Mouse (Mus musculus): Measurements from ENCODE around the gene Sort1.
A peak's percentile ranks its signal among the peaks of the same experiment; 100 is the strongest.

Gene Sort1

DNA sequence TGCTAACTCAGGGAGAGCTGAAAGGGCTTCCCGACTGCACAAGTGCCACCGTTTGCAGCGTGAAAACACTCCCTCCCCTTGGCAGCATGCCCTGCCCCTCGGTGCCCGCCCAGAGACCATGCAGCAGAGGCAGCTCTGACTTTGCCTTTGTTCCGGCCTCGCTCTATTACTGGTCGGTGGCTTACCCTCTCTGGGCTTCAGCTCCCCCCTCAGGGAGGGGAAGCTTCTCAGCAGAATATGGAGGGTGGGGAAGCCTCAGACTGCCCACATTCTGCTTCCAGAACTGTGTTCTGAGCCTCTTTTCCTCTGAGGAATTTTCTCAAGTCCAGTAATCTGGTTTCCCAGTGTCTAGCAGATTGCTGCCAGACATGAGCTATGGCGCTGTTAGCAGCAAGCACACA is 44.6 kb downstream of the Sort1 start:
- peak; percentile 73 for DNase-seq

DNA sequence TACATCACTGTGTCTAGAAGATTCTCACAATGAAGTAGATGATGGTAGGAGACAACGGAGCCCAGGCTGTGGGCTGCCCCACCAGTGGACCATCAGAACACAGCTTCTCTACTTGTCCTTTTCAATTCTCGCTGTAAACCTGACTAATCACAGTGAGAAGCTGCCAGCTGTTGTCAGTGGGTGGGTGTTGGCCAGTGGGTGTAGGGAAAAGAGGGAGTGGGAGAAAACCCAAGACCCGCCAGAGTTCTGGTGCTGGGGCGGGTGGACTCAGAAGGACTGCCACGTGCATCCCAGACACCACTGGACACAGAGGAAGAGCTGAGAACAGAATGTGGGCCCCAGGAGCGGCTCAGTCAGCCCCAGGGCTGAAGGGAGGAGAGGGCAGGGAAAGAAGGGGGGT is 46.9 kb downstream of the Sort1 start:
- no peak for DNase-seq

DNA sequence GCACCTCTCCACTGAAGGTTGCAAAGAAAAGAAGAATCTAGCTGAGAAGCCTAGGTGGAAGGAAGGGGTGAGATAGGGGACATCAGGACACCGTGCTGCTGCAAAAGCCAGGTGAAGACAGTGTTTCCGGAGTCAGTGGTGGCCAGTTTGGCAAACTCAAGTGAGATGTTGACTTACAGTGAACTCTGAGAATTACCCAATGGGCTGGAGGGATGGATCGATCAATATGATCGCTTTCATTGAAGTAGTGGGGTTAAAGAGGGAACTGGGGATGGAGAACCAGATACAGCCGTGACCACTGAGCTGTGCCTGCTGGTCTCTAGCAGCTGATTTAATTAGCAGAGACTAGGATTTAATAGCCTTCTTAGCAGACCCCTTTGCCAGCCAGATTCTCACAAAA is 53.0 kb downstream of the Sort1 start:
- no peak for DNase-seq

DNA sequence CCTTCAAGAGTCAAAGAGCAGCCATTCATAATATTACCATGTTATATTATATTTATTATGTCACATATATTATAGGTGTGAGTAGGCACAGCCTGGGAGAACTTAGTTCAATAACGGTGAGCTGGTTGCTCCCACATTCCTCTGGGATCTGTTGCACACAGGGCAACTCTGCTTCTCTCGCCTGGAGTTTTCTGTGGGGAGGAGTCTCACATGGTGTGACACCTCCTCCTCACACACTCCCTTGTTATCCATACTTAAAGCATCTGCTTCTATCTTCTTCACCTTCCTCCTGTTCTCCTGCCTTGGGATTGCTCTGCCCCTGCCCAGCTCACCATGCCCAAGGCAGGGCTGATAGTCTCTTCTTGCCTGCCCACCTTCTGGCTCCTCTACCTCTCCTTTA is 57.2 kb downstream of the Sort1 start:
- DNase-seq: no peak

DNA sequence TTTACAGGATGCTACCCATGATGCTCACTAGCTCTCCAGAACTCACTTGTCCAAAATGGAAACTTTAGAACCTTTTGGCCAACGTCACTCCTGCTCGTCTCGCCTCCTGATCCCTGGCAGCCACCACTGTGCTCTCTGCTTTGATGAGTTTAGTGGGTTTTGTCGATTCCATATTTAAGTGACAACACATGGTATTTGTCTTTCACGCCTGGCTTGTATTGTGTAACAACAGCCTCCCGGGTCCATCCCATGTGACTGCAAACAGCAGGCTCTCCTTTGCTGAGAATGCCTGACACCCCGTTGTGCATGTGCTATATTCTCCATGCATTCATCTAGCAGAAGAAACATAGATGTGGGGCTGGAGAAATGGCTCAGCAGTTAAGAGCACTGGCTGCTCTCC is 58.3 kb downstream of the Sort1 start:
- DNase-seq: no peak

DNA sequence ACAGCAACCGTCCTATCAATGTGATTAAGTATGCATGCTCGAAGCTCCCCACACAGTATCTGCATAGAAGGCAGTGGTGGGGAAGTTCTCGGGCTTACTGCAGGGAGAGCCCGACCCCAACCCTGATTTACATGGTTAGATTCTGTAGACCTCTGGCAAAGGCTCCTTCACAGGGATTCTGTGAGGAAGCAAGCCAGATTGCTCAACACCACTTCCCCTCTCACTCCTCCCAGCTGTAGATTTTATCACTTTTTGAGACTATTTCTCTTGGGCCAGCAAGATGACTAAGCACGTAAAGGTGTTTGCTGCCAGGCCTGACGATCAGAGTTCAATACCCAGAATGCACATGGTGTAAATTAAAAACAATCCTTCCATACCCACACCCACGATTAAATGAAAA is 62.0 kb downstream of the Sort1 start:
- no peak for DNase-seq

DNA sequence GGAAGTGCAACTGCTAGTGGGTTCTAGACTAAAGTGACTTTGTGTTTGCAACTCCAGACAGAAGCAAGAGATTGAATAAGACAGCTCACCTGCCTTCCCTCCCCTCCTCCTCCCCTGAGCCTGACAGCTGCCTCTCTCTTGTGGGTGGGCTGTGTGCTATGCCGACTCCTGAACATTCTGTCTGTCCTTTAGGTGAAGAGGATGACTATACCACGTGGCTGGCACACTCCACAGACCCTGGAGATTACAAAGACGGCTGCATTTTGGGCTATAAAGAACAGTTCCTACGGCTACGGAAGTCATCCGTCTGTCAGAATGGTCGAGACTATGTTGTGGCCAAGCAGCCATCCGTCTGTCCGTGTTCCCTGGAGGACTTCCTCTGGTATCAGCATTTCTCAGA is 64.5 kb downstream of the Sort1 start:
- no peak for DNase-seq

DNA sequence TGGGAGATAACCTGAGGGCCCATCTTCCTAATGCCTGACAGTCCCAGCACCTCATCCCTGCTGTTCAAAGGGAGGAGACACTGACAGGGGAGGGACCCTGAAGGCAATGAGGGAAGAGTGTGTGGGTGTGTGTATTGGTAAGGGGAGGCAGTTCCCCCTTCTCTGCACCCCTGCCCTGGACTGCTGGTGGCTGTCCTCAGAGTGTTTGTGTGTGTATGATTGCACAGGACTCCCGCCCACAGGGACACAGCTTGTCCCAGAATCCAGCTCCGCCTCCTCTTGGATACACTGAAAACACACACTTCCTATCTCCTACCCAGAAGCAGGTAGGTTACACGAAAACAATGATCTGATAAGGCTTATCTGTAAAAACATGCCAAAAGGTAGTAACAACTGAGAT is 71.4 kb downstream of the Sort1 start:
- DNase-seq: no peak

DNA sequence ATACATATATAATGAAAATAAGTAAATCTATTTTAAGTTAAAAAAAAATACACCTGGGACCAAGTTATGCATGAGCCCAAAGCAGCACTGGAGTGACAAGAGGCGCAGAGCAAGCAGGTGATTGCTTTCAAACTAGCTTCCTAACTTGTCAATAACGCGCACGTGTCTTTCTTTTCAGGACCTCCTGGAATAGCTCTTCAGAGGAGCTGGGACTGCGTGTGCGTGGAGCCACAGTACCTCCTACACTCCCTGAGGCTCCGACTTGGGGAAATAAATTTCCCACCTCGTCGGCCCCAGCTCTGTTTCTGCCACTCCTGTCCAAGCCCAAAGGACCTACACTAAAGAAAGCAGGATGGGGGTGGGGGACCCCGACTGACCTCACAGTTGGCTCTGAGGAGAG is 73.2 kb downstream of the Sort1 start:
- DNase-seq: no peak

DNA sequence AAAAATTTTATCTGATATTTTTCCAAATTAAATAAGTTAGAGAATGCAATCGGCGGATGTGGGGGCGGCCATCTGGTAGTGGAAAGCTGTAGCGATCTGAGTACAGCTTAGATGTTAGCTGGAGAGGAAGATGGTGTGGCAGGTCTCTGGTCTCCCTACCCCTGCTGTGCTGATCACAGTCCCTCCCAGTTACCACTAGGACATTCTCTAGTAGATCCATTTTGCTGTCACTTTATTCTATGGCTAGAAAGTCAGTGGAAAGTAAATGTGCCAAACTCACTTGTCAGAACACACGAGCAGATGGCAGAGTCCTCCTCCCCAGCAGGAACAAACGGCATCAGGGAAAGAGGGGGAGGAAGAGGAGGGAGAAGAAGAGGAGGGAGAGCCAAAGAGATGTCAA is 74.6 kb downstream of the Sort1 start:
- no peak for DNase-seq

DNA sequence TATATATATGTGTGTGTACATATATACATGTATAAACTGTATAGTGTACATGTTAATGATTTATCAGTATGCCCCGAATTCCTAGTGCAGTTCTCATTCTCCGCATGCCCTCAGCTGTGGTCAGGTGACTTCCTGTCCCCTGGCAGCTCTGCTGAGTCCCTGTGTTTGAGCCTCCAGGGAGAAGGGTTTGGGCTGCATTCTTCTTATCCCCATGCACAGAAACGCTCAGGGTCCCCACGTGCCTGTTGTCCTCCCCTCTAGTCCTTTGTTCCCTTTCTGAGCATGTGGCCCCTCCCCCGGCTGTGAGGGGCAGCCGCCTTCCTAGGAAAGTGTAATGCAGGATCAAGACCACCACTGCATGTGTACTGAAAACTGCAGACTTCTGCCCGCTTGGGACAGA is 77.0 kb downstream of the Sort1 start:
- no peak for DNase-seq

DNA sequence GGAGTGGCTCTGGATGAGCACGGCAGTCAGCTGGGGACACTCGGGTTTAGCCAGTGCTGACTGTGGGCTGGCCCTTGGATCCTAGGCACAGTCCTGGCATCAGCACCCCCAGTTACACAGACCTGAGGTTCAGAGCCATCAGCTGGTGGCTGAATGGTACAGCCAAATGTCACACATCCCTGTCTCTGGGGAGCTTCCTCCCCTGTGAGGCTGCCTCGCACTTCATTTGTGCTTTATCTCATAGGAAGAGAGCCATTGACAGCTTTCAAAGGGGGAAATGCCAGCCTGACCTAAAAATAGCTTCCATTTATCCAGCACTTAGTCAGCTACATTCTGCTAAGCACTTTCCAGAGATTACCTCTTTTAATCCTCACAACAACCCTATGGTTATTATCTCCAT is 79.7 kb downstream of the Sort1 start:
- no peak for DNase-seq

DNA sequence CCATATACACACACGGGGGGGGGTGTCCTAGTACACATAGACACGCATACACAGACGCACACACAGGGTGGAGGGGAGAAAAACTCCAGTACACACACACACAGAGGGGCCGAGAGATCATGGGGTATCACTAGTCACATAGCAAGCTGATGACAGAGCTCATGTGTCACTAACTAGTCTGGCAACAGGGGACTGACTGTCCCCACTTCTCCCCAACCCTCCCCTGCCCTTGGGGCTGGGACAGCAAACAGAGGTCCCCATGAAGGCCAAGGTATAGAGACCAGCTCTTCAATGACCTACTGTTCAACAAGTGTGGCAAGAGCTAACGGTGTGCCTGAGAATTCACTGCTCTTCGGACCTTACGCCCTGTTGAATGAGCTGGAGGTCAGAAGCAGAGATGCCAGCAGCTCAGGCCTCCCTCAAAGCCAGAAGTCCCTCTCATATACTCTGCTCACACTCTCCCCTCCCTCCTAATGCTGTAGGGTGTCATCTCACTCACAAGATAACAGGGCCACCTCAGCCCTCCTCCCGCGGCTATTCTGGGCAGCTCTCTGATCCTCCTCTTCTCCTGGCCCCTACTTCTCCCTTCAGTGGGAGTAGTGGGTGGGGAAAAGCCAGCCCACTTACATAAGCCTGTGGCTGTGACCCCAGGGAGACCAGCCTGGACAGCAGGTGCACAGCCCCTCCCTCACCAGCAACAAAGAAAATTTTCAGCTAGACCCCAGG is 80.6 kb downstream of the Sort1 start, which contains the start of gene Mybphl:
TSS of gene Mybphl (plus strand) at position 642 of the 726 bp plus-strand sequence.
- DNase-seq: no peak

DNA sequence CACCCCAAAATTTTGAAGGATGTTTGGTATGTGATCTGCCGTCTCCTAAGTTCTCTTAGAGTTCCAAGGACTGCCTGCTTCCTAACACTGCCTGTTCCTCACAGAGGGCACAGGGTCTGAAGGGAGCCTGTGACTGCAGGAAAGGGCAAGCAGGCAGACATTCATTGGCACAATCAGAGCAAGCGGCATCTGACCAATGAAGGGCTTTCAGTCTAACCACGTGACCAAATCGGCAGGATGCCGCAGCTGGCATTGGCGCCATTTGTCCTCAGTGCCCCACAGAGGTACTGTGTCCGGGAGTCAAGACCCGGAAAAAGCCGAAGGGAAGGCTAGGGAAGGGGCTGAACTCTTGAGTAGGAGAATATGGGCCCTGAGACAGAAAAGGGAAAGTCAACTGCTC is 83.3 kb downstream of the Sort1 start:
- DNase-seq: no peak

DNA sequence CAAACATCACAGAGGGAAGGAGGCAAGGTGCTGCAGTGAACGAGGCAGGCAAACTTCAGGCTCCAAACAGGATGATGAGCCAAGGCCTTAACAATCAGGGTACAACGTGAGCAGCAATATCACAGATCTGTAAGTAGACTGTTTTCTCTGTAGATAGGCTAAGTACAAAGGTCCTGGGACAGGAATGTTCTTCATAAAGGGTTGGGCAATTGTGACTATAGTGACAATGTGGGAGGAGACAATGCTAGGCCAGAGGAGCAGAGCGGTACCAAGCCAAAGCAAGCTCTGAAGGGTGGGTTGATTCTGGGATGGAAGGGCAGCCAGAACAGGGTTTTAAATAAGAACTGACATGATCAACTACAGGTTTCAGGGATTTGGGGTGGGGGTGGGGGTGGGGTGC is 83.9 kb downstream of the Sort1 start:
- DNase-seq: no peak

DNA sequence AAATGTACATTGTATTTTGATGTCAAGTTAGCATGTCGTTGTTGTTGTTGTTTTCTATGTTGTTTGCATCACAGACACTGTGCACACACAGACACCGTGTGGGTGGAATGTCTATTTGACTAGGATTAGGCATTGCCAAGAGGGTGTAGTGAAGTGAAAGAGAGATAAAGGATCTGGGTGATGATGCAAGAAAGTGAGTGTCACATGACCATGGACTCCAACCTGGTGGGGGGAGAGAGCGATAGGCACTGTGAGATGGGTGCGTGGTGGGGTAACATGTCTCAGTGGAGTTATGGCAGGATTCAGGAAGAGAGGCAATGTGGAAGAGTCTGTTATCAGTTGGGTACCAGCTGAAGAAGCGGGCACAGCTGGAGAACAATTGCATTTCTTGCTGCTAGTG is 84.8 kb downstream of the Sort1 start:
- no peak for DNase-seq

DNA sequence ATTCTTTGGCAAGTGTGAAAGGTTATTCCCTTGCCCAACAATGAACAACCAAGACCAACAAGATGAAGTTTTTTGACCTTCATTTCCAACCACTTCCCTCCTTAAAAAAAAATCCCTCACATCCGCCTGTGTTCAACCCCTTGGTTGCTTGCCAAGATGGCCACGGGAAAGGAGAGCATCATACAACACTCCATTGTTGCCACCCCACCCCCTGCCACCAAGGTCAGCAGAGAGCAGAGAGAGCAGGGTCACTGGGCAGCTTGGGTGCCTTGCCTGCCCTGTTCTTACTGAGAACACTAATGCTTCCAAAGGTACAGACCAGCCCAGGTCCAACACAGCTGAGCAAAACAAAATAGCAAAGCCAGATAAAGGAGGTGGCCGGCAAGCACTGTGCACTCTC is 88.4 kb downstream of the Sort1 start:
- no peak for DNase-seq

DNA sequence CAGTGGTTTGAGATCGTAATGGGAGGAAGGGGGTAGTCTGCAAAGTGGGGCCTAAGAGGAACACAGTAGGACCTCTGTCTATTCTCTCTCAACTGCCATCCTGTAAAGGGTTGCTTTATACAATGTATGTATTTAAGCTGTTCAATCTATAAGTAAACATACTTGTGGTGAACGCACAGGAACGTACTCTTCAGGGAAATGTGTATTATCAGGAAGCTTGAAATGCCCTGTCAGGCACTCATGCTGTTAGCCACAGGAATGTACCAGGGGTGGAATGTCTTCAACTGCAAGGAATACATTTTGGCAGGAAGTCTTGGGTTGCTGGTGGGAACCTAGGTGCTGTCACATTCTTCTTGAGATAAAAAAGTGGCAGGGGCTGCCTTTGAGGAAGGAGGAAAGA is 88.8 kb downstream of the Sort1 start:
- DNase-seq: no peak

DNA sequence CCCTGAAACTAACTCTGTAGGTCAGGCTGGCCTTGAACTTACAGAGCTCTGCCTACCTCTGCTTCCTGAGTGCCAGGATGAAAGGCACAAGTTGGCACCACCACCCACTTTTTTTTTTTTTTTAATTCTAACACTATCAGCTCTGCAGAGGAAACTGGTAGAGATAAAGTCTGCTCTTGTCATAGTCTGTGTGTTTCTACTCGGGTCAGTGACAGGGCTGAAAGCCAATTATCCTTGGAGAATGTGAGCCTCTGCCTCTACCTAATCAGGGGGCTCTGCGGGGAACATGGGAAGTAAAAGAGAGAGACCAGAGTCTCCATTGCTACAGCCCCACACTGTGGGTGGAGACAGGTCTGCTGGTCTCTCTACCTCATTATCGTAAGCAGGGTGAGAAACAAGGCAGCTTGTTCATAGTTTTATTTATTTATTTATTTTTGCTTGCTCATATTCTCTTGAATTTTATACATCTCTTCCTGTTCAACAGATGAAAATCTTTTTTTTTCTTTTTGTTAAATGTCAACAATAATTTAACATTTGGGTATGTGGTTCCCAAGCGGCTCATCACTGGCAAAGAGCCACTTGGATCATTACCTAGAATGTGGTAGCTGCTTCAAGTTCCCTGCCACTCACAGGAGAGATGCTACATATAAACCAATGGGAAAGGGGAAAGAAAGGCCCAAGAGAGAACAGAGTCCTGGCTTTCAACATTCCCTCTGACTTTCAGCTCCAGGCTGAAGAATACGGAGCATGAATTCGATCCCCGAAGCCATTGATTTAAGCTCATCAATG is 95.2 kb downstream of the Sort1 start:
- no peak for DNase-seq

DNA sequence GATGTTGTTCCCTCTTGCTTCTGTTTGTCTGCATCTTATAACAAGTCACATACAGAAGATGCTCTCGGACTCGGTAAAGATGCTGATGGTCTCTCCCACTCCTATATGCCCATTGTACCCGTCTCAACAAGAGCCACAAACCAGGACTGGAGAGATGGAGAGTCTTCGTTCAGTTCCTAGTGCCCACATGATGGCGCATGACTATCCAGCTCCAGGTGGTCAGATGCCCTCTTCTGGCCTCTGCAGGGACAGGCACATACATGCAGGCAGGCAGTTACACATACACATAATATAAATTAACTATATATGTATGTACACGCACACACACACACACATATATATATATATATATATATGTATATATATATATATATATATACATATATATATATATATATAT is 96.8 kb downstream of the Sort1 start:
- no peak for DNase-seq

DNA sequence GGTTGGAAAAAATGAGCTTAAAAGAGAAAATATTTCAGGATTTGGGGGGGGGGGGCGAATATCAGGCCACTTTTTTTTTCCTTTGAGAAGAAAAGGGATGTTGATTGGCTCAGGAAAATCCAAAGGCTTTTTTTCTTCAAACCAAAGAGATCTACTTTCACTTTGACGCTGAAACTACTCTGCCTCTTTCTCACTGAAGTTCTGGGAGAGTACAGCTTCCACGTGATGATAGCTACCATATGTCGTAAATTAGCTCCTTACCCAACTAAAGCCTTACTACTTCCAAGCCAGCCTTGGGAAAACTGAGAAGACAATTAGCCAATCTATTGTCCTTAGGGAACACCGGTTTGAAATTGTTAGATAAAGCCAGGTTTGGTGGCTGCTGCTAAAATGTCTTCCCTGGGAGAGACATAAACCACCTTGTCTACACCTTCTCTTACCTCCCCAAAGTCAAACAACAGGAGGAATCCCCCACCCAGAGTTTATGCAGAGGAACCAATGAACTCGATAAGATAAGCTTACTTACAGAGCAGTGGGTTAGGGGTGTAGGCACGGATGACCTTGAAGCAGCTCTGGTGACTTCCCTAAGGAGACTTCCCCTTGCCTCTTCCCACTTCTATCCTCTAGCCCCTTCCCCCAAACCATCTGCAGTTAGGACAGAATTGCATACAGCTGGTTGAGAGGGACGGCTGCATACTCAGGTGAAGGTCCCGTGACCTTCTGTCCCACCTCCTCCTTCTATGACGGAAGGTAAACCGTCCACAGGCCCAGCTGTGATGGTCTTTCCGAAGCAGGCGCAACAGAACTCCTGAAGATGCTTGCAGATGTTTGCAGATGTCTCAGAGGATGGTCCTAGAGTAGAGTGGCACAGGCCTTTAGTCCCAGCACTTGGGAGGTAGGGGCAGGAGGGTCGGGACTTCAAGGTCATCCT is 98.3 kb downstream of the Sort1 start:
- DNase-seq: no peak

DNA sequence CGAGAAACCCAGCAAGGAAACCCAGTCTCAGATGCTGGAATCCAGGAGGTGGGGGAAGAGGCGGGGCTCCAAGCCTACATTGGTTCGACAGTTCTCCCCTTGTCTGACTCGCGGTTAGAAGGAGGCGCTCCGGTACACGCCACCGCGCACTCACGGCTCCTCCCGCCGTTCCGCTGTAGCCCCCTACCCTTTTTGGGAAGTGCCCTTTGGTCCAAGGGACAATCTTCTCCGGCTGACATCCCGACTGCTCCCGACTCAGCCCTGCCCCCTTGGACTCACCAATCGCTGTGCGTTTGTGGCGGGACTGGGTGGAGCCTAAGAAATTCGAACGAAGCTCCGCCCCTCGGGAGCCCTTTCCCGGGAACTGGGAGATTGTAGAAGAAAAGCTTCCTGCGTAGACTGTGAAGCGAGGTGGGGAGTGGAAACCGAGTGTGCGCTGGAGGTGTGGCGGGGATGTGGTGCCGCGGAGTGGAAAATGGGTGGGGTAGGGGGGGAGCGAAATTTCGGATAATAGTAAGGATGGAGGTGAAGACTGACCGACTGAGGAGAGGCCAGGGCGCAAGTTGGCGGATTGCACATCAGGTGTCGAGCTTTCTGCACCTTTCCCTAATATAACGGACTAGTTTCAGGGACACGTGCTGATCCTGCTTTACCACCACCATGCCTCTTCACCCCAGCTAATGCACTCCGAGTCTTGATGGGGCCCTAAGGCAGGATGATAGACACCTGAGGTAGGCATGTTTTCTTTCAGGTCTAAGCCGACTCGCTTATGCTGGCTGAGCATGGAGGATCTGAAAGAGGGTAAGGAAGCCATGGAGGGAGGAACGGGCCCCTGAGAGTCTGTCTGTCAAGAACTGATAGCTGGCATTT is 99.8 kb downstream of the Sort1 start, which contains the start of gene Psrc1:
TSS of gene Psrc1 (plus strand) at position 355 of the 870 bp plus-strand sequence.
- DNase-seq: peak; percentile 82

All from right cerebral cortex, postnatal 4 days (tissue).